In genomic region chr16:94793041-94793440, GRCm38 (mm10) we compare ENCODE assay signal across 27 mouse cellular contexts.
DNase-seq lines count a peak whose midpoint lies in the region; ATAC-seq and TF ChIP-seq lines count a peak whose summit lies in the region.
"Had no signal": no experiment of that assay in that cellular context is flagged by ENCODE, and none has a peak within 500 bp of the region (broad histone marks: within the 10 kb centered on the region; RNA-seq: fewer than 3 reads in every experiment).

No protein-coding gene starts in this region.

- no peaks in the 10 kb centered on the region for H3K36me3 ChIP-seq in hindbrain, embryonic 14.5 days (replicated peaks; ENCODE audit: control insufficient read depth, insufficient read depth)
- H3K36me3 ChIP-seq: embryonic facial prominence, embryonic 13.5 days; embryonic facial prominence, embryonic 15.5 days; forebrain, embryonic 10.5 days; forebrain, embryonic 12.5 days; G1E had no signal

- peaks cover 4% of the 10 kb centered on the region; the same call in 1 of the 2 replicates for H3K27me3 ChIP-seq in hindbrain, embryonic 14.5 days (ENCODE audit: control insufficient read depth, insufficient read depth, low read length)
- H3K27me3 ChIP-seq: embryonic facial prominence, embryonic 15.5 days had no signal

- peak overlapping the region; percentile 19 for H3K27ac ChIP-seq in left cerebral cortex, adult 2 months
- no peak overlapping the region for H3K27ac ChIP-seq in hindbrain, embryonic 14.5 days
- H3K27ac ChIP-seq: embryonic facial prominence, embryonic 13.5 days; embryonic facial prominence, embryonic 15.5 days; forebrain, embryonic 10.5 days; forebrain, embryonic 12.5 days had no signal

- no peak overlapping the region for H3K4me2 ChIP-seq in hindbrain, embryonic 14.5 days (replicated peaks)
- H3K4me2 ChIP-seq: embryonic facial prominence, embryonic 13.5 days; embryonic facial prominence, embryonic 15.5 days; forebrain, embryonic 12.5 days had no signal

- no peak for DNase-seq in frontal cortex, postnatal 25 days (ENCODE audit: low spot score in 2 of 2)
- no peak for DNase-seq in left cerebral cortex, adult 2 months (ENCODE audit: extremely low spot score in 1 of 2, low spot score in 2 of 2)
- DNase-seq in left cerebral cortex, adult 11 months (ENCODE audit: low spot score), result no peak
- peak; percentile 12 for DNase-seq in NIH3T3 (ENCODE audit: low read depth)
- no peak for DNase-seq in B cell, adult 2 months
- DNase-seq in hindbrain, embryonic 14.5 days (ENCODE audit: low spot score), result no peak
- DNase-seq: adrenal gland, adult 8-10 months; adrenal gland, postnatal 14 days; adrenal gland, postnatal 36 days; cerebellum, adult 11 months; cerebellum, adult 18-20 months; cerebellum, adult 8-10 months; cerebellum, adult 9-11 months; embryo, embryonic 11 days had no signal

- H3K4me3 ChIP-seq in left cerebral cortex, adult 2 months, result no peak overlapping the region
- H3K4me3 ChIP-seq in hindbrain, embryonic 14.5 days (replicated peaks; ENCODE audit: low read length), result no peak overlapping the region
- H3K4me3 ChIP-seq: embryonic facial prominence, embryonic 13.5 days; embryonic facial prominence, embryonic 15.5 days; erythroblast, embryonic 14.5 days; forebrain, embryonic 10.5 days; forebrain, embryonic 12.5 days had no signal

- no peaks in the 10 kb centered on the region for H3K4me1 ChIP-seq in hindbrain, embryonic 14.5 days (replicated peaks; ENCODE audit: control insufficient read depth, insufficient read depth, low read length)
- H3K4me1 ChIP-seq: embryonic facial prominence, embryonic 13.5 days; embryonic facial prominence, embryonic 15.5 days; forebrain, embryonic 12.5 days had no signal

- H3K9ac ChIP-seq in hindbrain, embryonic 14.5 days, result no peak overlapping the region
- H3K9ac ChIP-seq: embryonic facial prominence, embryonic 13.5 days; embryonic facial prominence, embryonic 15.5 days; forebrain, embryonic 12.5 days had no signal

- no peak for TF ChIP-seq CTCF in left cerebral cortex, adult 2 months (IDR thresholded peaks at IDR 0.05)

- intact Hi-C loops in left cerebral cortex, adult 2 months (cut with DNase I), result no loop called here

- 85% methylated on average over 7 of the region's 7 CpGs for WGBS in hindbrain, embryonic 14.5 days

- H3K9me3 ChIP-seq in hindbrain, embryonic 14.5 days (ENCODE audit: control insufficient read depth, low read length), result no peaks in the 10 kb centered on the region
- H3K9me3 ChIP-seq: embryonic facial prominence, embryonic 13.5 days; embryonic facial prominence, embryonic 15.5 days; forebrain, embryonic 10.5 days; forebrain, embryonic 12.5 days; G1E had no signal

- ATAC-seq in frontal cortex, adult (ENCODE audit: low TSS enrichment), result peak; percentile 33; the same call in 1 of the 2 replicates
- ATAC-seq in common myeloid progenitor, adult 5-6 weeks (replicated peaks; ENCODE audit: low read depth, poor library complexity, severe bottlenecking), result peak; percentile 37; the same call in 1 of the 2 replicates
- no peak for ATAC-seq in hindbrain, embryonic 14.5 days (ENCODE audit: low FRiP score)
- ATAC-seq: activated CD4-positive, CD25-positive, alpha-beta regulatory T cell, adult 4 months; CD4-positive, CD25-positive, alpha-beta regulatory T cell, adult 4 months; forebrain, embryonic 14.5 days; forebrain, embryonic 16.5 days; Patski had no signal
